Mouse (Mus musculus) frontal cortex, postnatal 10 days (tissue): ENCODE data around the gene Col25a1.

Experiments
- DNase-seq, 2 experiments: peaks; one replicate each; pipeline ENCODE4 v3.0.0; 2022; ENCODE audit warnings: low spot score in 2 of 2, mixed read lengths in 1 of 2

The Col25a1 gene

DNA sequence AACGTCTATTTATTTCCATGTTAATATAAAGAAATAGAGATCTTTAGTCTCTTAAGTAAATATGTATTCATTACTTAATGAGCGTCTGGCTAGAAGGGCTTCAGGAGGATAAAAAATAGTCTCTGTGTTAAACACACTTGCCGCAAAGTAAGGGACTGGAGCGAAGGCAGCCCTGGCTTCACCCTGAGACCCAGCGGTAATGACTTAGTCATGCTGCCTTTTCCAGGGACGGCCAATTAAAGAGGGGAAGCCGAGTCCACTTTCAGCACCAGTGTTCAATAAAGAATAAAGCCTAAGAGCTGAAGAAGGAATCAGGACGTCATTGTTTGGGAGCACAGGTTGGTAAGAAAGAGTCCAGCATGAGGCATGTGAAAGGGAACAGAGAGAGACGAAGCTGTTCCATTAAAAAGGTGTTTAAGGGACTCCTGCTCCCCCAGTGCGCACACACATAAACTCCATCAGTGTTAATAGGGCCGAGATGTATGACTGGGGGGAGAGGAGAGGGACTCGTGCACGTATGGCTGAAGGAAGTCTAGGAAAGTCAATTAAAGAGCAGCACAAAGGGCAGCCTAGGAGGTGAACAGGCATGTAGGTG, 30.1 kb downstream of the Col25a1 start:
- no peak for DNase-seq

DNA sequence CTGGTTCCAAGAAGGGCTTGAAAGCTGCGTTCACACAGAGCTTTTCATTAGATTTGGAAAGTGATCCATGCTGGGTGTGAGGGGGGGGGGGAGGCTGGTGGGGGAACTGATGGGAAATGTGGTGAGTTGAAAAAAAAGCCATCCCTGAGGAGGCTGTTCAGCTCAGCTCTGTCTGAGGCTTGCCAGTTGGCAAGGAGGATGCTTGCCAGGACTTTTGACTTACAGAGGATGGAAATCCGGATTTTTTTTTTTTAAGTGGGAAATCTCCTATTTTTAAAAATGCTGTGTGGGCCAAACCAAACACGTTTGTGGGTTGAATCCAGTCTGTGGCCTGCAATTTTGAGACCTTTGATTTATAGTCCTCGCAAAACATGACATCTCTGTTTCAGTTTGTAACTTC, 35.6 kb downstream of the Col25a1 start:
- no peak for DNase-seq

GRCm38 (mm10) chr3:130172764-130173163, 41.5 kb downstream of the Col25a1 start:
- DNase-seq: no peak

DNA sequence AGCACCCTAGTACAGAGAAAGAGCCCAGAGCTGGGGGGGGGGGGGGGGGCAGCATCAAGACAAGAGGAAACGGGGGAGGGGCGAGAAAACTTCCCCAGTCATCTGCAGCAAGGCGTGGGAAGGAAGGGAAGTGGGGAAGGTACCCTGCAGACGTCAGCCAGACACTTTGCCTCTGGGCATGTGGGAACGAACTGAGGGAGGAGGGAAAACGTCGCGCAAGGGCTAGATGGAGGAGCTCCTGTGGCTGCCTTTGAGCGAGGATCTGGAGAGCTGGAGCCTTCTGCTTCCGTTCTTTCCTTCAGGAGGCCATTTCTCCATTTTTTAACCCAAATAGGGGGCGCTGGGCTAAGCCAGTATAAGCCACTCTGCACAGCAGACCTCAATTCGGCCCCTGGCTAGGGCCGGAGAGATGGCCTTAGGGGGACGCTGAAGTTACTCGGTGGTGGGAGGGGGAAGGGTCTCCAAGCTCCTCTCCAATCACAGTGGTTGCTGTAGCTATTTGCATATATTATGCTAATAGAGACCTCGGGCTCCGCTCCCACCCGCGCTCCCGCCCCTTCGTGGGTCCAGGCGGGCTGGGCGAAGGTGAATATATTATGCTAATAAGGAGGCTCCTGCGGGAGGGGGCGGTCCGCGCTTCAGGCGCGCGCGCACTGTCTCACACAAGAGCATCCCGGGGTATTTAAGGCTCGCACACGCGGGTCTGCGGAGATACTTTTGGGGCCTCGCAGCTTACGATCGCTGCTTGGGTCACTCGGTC, 49.1 kb downstream of the Col25a1 start:
- DNase-seq: peak; percentile 78 to 84

DNA sequence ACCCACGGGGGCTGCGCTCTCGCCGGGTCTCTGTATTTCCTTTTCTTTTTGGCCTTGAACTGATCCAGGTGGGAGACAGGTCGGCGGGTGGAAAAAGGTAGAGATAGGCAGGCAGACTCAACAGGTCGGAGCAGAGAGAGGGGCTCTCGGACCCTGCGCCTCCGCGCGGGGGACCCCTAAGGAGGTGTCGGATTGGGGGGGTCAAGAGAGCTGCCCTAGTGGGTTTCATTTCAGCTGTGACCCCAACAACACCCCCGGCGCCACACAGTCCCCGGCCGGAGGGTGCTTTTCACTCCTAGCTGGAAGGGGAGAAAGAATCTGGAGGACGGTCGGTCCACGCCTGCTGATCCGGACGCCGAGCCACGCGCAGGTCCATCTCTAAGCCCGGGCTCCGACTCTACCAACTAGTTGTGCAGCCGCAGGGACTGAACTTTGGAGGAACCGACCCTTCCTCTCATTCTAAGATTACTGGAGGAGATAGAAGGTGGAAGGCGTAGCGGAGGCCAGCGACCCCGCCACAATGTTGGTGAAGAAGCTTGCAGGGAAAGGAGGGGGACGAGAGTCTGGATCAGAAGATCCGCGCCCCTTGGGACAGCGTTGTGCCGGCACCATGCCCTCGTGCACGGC, 49.8 kb downstream of the Col25a1 start:
- no peak for DNase-seq

DNA sequence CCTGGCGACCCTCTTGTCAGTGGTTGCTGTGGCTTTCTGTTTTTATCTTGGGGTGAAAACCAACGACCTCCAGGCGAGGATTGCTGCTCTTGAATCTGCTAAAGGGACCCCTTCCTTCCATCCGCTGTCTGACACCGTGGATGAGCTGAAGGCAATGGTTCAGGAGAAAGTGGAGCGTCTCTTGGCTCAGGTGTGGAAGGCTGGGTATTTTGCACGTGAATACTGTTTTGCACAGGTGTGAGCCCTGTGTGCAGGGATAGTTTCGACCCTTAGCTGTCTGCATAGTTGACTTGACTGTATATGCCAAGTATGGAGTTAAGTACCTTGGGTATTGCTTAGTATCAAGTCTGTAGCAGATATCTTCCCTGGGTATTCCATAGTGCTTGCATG, 50.3 kb downstream of the Col25a1 start:
- DNase-seq: no peak

DNA sequence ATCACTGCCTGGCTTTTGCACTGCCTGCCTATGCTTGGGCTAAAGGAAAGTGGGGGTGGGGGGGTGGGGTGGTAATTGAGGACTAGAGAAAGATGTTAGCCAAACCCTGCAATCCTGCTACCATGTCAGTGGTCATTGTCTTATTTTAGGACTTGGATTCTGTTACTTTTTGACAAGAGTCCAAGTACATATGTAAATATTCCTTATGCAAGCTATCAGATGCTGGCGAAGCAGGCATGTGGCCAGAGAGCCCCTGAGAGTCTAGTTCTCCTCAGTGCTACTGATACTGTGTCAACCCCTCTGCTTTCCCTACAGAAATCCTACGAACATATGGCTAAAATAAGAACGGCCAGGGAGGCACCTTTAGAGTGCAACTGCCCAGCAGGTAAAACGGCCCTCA, 51.1 kb downstream of the Col25a1 start:
- DNase-seq: no peak

- DNase-seq: no peak
These were observed 53.8 kb downstream of the Col25a1 start for GRCm38 (mm10) chr3:130185111-130185510.

- no peak for DNase-seq
These were observed 56.3 kb downstream of the Col25a1 start for GRCm38 (mm10) chr3:130187588-130187987.

- DNase-seq: no peak
These were observed 62.1 kb downstream of the Col25a1 start for GRCm38 (mm10) chr3:130193450-130193849.

DNA sequence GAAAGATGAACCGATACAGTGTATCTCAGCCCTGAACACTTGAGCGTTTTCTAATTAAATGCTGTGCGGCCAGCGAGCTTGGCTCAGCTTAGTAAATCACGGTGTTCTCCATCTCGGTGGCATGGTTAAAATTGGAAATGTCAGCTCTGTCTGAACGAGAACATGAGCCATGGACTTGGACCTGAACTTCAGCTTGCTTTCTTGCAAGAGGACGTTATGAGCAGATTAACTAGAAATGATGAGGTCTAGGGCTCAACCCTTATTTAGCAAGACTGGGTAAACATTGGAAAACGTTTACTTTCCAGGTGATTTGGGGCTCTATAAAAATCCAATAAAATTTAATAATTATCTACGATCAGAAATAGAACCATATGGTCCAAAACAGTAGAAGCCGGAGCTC, 83.3 kb downstream of the Col25a1 start:
- DNase-seq: no peak

DNA sequence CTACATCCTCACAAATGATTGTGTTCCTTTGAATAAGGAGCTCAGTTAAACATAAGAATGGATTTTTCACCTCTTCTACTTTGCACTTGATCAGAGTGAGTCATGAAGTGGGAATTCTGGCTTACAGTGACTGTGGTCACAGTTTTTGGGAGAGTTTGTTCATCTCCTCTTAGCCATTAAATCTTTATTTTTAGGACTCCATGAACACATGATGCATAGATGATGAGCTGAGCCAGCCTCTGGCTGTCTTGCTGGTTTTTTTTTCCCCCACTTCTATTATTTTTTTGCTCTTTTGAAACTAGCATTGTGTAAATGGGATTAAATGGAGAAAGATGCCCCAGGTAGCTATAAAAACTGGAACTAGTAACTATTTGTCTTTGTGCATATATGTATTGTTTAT, 84.8 kb downstream of the Col25a1 start:
- no peak for DNase-seq

- no peak for DNase-seq
These were observed 85.3 kb downstream of the Col25a1 start for GRCm38 (mm10) chr3:130216646-130217045.

DNA sequence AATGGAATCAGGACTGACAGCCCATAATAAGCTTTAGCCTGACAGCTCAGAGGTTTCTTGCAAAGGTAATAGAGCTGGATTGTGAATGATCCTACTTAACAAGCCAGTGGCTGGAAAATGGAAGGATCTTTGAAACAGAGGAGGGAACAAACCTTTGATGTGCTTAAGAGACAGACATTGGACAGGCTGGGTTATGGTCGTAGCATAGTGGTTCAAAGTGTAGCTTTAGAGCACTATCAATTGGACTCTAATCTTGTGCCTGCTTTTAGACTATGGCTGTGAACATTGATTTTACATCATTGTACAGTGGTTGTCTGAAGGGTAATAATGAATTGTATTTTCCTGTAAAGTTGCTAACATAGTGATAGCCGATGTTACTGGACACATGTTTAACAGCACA, 86.4 kb downstream of the Col25a1 start:
- DNase-seq: no peak

GRCm38 (mm10) chr3:130218232-130218728, 87.0 kb downstream of the Col25a1 start:
- DNase-seq: no peak

- DNase-seq: no peak
These were observed 89.5 kb downstream of the Col25a1 start for GRCm38 (mm10) chr3:130220811-130221210.

DNA sequence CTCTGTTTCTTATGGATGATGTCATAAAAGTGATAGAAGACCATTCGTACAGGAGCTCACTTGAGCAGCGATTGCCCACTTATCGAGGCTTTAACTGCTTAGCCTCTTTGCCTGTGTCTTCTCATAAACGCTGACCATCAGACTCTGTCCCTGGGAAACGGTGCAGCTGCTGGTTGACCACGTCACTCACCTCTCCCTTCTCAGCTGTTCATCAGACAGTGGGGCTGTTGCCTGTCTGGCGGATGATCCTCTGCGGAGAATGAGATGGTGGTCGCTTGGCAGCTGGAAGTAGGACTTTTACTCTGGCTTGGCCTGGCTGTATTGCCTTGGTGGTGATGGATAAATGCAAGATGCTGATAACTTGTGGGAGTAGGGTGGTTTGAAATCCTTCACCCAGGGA, 96.9 kb downstream of the Col25a1 start:
- DNase-seq: no peak

DNA sequence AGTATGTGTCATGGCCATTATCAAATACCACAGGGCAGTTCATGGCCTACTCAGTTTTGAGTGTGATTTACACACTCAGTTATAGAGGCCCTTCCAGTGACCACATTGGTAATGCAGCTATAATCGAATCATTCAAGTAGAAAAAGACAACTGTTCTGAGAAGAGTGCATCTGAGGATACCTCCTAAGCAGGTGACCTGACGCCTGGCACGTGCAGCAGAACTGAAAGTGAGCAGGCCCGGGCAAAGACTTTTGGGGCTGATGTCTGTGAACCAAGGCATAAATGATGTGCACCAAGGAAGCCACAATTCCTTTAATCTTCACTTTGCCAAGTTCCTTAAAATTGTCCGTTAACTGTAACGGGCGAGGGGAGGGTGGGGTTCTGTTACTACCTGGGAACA, 101.6 kb downstream of the Col25a1 start:
- DNase-seq: no peak

GRCm38 (mm10) chr3:130235233-130235632, 103.9 kb downstream of the Col25a1 start:
- no peak for DNase-seq

GRCm38 (mm10) chr3:130236129-130236528, 104.8 kb downstream of the Col25a1 start:
- DNase-seq: no peak

GRCm38 (mm10) chr3:130237852-130238251, 106.6 kb downstream of the Col25a1 start:
- no peak for DNase-seq

DNA sequence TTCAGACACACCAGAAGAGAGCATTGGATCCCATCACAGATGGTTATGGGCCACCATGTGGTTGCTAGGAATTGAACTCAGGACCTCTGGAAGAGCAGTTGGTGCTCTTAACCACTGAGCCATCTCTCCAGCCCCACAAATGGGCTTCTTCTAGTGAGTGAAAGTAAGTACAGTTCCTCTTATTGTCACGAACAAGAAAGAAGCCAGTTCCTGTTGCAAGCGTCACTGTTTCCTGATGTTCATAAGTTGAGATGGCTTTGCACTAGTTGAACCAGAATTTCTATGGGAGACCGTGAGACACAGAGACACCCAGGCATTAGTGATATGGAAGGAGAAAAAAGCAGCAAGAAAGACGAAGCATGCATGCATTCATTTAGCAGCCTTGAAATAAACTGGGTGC, 110.6 kb downstream of the Col25a1 start:
- DNase-seq: no peak
